Mouse (Mus musculus) thymus, adult 2 months (tissue): ENCODE measurements at regions not wholly inside any gene's neighbourhood (a gene's known extent, or its start where the extent isn't known, plus 50 kb on each side); places are given as distances from the start of the nearest gene placed in this dataset.

Experiments used
- CTCF ChIP-seq: fragments of 200-500 bp; IDR thresholded peaks from 2 replicates; pipeline ENCODE4 v1.5.1; 2012; ENCODE audit warnings: mild to moderate bottlenecking, control low read depth, low read length, moderate library complexity, borderline replicate concordance; ENCODE audit not compliant: control insufficient read depth, poor library complexity, insufficient read depth; ENCODE audit errors: extremely low read depth
- POLR2A ChIP-seq: fragments of 200-500 bp; IDR thresholded peaks from 2 replicates; pipeline ENCODE4 v1.6.1; 2012; ENCODE audit warnings: mild to moderate bottlenecking, low read length, control low read depth, moderate library complexity; ENCODE audit not compliant: control insufficient read depth, poor library complexity, insufficient read depth; ENCODE audit errors: extremely low read depth

- TF ChIP-seq CTCF (no peak), POLR2A (no peak)
Measured at GRCm38 (mm10) chr9:112291875-112292274, 56.1 kb upstream of the Arpp21 start.
